Mouse (Mus musculus) hindbrain, postnatal 0 days (tissue): ENCODE data around the gene Tapbp. TPM values are rescaled to one million over a fixed set of nuclear protein-coding genes. Genes with fewer than 3 reads are reported as not detected.

Experiments used
- ATAC-seq: fragments of 200-750 bp; cut with Nextera tagmentation; 2 replicates; pipeline ENCODE4 v1.8.0; 2017; ENCODE audit warnings: mild to moderate bottlenecking, moderate TSS enrichment, moderate library complexity
- DNase-seq: peaks from one replicate; pipeline ENCODE4 v3.0.0-alpha.2; 2015; ENCODE audit warnings: low spot score
- H3K27ac ChIP-seq: fragments of 300-500 bp; sonication (generic); 2 replicates; pipeline ENCODE4 v1.5.1; 2014; ENCODE audit warnings: mild to moderate bottlenecking
- H3K27me3 ChIP-seq: fragments of 300-500 bp; sonication (generic); 2 replicates; pipeline ENCODE4 v1.6.1; 2014; ENCODE audit warnings: low read length, mixed read lengths; ENCODE audit not compliant: insufficient read depth
- H3K36me3 ChIP-seq: fragments of 300-500 bp; sonication (generic); 2 replicates; pipeline ENCODE4 v1.6.1; 2014; ENCODE audit warnings: low read length, mixed read lengths; ENCODE audit not compliant: insufficient read depth
- H3K4me1 ChIP-seq: fragments of 300-500 bp; sonication (generic); 2 replicates; pipeline ENCODE4 v1.6.1; 2014; ENCODE audit warnings: antibody characterized with exemption, low read length, mixed read lengths; ENCODE audit not compliant: insufficient read depth
- H3K4me2 ChIP-seq: fragments of 300-500 bp; sonication (generic); 2 replicates; pipeline ENCODE4 v1.6.1; 2014; ENCODE audit warnings: low read depth, mild to moderate bottlenecking, low read length, moderate library complexity, mixed read lengths
- H3K4me3 ChIP-seq: fragments of 300-500 bp; sonication (generic); 2 replicates; pipeline ENCODE4 v1.5.1; 2014; ENCODE audit warnings: low read length
- H3K9ac ChIP-seq: fragments of 300-500 bp; sonication (generic); replicated peaks from 2 replicates; pipeline ENCODE4 v1.6.1; 2014; ENCODE audit warnings: mild to moderate bottlenecking, low read length, moderate library complexity, mixed read lengths
- H3K9me3 ChIP-seq: fragments of 300-500 bp; sonication (generic); 2 replicates; pipeline ENCODE4 v1.6.1; 2016; ENCODE audit warnings: low read length, mixed read lengths
- CTCF ChIP-seq: IDR thresholded peaks from 2 replicates; pipeline ENCODE4 v1.5.1; 2016; ENCODE audit warnings: antibody characterized with exemption, control low read depth, low read depth
- WGBS: fragments of 180-500 bp; shearing (Covaris S2); extraction: QIAGEN DNeasy Blood & Tissue Kit; methylation state at CpG from one replicate; pipeline ENCODE4 v1.1.7; 2014; 5-methylcytosine and 5-hydroxymethylcytosine counted together
- polyA plus RNA-seq: library from polyadenylated mRNA; unstranded; fragments of >200 nt; fragmentation: Nextera tagmentation; extraction: Ambion mirVana; gene quantifications from 2 replicates; pipeline ENCODE4 v1.2.1, GENCODE M21; 2015
- total RNA-seq: library from RNA; depleted of rRNA; stranded (reverse); fragments of >200 nt; gene quantifications from 2 replicates; pipeline ENCODE4 v1.2.3, GENCODE M21; 2014

Gene Tapbp
- total and polyA plus RNA-seq, 2 experiments from 2014 or later = 40.2 to 41.5 TPM

- DNase-seq = no peak
- 0 out of 2 replicates have a peak, but pooled peaks cover 6% of the 10 kb centered on the region for H3K4me1 ChIP-seq
- WGBS = 88% methylated on average over 28 of the region's 28 CpGs
These were observed 3.8 kb upstream of the Tapbp start for GRCm38 (mm10) chr17:33911813-33912414.

GRCm38 (mm10) chr17:33913264-33913663 is 2.4 kb upstream of the Tapbp start:
- Histone ChIP-seq H3K27me3 (no peaks in the 10 kb centered on the region), H3K36me3 (peaks cover 30% of the 10 kb centered on the region), H3K27ac (no peak overlapping the region), H3K9me3 (no peaks in the 10 kb centered on the region), H3K4me3 (no peak overlapping the region), H3K4me1 (0 out of 2 replicates have a peak, but pooled peaks cover 6% of the 10 kb centered on the region), H3K4me2 (no peak overlapping the region), H3K9ac (no peak overlapping the region)
- ATAC-seq (no peak), DNase-seq (no peak)
- 90% methylated on average over 10 of the region's 10 CpGs for WGBS
- TF ChIP-seq CTCF = no peak

More at GRCm38 (mm10) chr17:33911813-33912414, 3.8 kb upstream of the Tapbp start:
- no peak for TF ChIP-seq CTCF
- Histone ChIP-seq H3K4me2 (no peak overlapping the region), H3K27me3 (no peaks in the 10 kb centered on the region), H3K9ac (no peak overlapping the region), H3K9me3 (no peaks in the 10 kb centered on the region), H3K27ac (no peak overlapping the region), H3K36me3 (peaks cover 30% of the 10 kb centered on the region), H3K4me3 (no peak overlapping the region)
- no peak for ATAC-seq

DNA sequence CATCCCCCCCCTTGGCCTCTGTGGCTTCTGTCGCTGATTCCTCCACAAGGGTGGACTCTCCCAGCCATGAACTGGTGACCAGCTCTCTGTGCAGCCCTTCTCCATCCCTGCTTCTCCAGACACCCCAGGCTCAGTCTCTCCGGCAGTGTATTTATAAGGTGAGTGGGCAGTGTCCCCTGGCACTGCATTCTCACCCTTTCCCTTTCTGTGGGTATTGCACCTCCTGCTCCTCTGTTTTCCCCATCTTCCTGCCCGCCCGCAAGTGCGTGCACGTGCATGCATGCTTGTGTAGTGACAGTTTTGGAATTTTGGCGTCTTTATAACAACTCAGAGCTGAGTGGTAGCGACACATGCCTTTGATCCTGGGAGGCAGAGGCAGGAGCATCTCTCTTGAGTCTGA is 1.8 kb upstream of the Tapbp start:
- Histone ChIP-seq H3K4me1 (0 out of 2 replicates have a peak, but pooled peaks cover 6% of the 10 kb centered on the region), H3K4me2 (no peak overlapping the region), H3K9ac (no peak overlapping the region), H3K27me3 (no peaks in the 10 kb centered on the region), H3K27ac (no peak overlapping the region), H3K36me3 (peaks cover 30% of the 10 kb centered on the region), H3K4me3 (no peak overlapping the region), H3K9me3 (no peaks in the 10 kb centered on the region)
- WGBS = 92% methylated on average over 8 of the region's 8 CpGs
- no peak for TF ChIP-seq CTCF
- ATAC-seq = no peak
- DNase-seq = no peak

GRCm38 (mm10) chr17:33914969-33915391 is 719 bp upstream of the Tapbp start:
- Histone ChIP-seq H3K4me2 (no peak overlapping the region), H3K36me3 (peaks cover 30% of the 10 kb centered on the region), H3K27ac (no peak overlapping the region), H3K27me3 (no peaks in the 10 kb centered on the region), H3K4me3 (no peak overlapping the region), H3K9ac (no peak overlapping the region), H3K9me3 (no peaks in the 10 kb centered on the region), H3K4me1 (0 out of 2 replicates have a peak, but pooled peaks cover 11% of the 10 kb centered on the region)
- TF ChIP-seq CTCF = peak; percentile 17; the same call in 1 of the 2 replicates
- whole genome bisulfite sequencing = 62% methylated on average over 13 of the region's 13 CpGs
- no peak for DNase-seq
- no peak for ATAC-seq

DNA sequence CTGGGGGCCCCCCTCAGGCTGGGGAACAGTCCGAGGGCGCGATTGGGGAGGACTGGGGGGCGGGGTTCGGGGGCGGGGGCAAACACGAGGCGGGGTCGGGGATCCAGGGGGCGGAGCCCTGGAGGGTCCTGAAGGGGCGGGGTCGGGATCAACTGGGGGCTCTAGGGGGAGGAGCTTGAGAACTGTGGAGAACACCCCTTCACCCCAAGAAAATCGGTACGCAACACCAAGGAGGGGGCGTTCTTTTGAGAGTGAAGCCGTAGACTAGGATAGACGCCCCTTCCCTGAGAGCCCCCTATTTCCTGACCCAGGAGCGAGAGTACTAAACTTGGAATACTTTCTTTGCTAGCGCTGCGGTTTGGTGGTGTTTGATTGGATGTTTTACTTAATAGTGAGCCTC is 595 bp downstream of the Tapbp start:
- Histone ChIP-seq H3K4me3 (peak overlapping the region; percentile 58), H3K4me1 (0 out of 2 replicates have a peak, but pooled peaks cover 5% of the 10 kb centered on the region), H3K4me2 (peak overlapping the region; percentile 76), H3K36me3 (peaks cover 28% of the 10 kb centered on the region), H3K27ac (peak overlapping the region; percentile 69), H3K9me3 (no peaks in the 10 kb centered on the region), H3K27me3 (no peaks in the 10 kb centered on the region), H3K9ac (peak overlapping the region; percentile 58)
- no peak for TF ChIP-seq CTCF
- WGBS = under 1% methylated on average over 13 of the region's 20 CpGs
- peak; percentile 73 for DNase-seq
- ATAC-seq = peak; percentile 24

- peaks cover 21% of the 10 kb centered on the region for H3K36me3 ChIP-seq
- H3K9me3 ChIP-seq = no peaks in the 10 kb centered on the region
- no peaks in the 10 kb centered on the region for H3K27me3 ChIP-seq
- no peak for TF ChIP-seq CTCF
- H3K4me3 ChIP-seq = peak overlapping the region; percentile 58
- H3K4me1 ChIP-seq = 0 out of 2 replicates have a peak, but pooled peaks cover 5% of the 10 kb centered on the region
- H3K27ac ChIP-seq = no peak overlapping the region
- H3K9ac ChIP-seq = no peak overlapping the region
- no peak for ATAC-seq
- H3K4me2 ChIP-seq = peak overlapping the region; percentile 76
- WGBS = 69% methylated on average over 31 of the region's 31 CpGs
- DNase-seq = no peak
These were observed 1.4 kb downstream of the Tapbp start for GRCm38 (mm10) chr17:33916847-33917655.
